Mouse (Mus musculus) stomach, embryonic 14.5 days (tissue): ENCODE results near the gene Slc37a1. TPM values are rescaled to one million over a fixed set of nuclear protein-coding genes. Genes with fewer than 3 reads are reported as not detected.
"Not testable (repeated sequence)": the region's sequence is repeated elsewhere in the genome, so short reads cannot be mapped to it uniquely, and the experiment has no call there.

Source experiments
- ATAC-seq: fragments of 200-750 bp; cut with Nextera tagmentation; 2 replicates; pipeline ENCODE4 v1.8.0; 2017; ENCODE audit warnings: low read depth, moderate TSS enrichment; ENCODE audit not compliant: insufficient number of reproducible peaks, insufficient read depth, low FRiP score
- H3K27ac ChIP-seq: fragments of 300-500 bp; sonication (generic); 2 replicates; pipeline ENCODE4 v1.5.1; 2014; ENCODE audit warnings: mild to moderate bottlenecking, low read length, moderate library complexity, mixed read lengths
- H3K27me3 ChIP-seq: fragments of 300-500 bp; sonication (generic); 2 replicates; pipeline ENCODE4 v1.6.1; 2014; ENCODE audit warnings: low read length, control low read depth, mixed read lengths; ENCODE audit not compliant: control insufficient read depth, insufficient read depth
- H3K36me3 ChIP-seq: fragments of 300-500 bp; sonication (generic); 2 replicates; pipeline ENCODE4 v1.6.1; 2014; ENCODE audit warnings: mild to moderate bottlenecking, control low read depth, low read length, moderate library complexity, mixed read lengths; ENCODE audit not compliant: control insufficient read depth, insufficient read depth
- H3K4me1 ChIP-seq: fragments of 300-500 bp; sonication (generic); 2 replicates; pipeline ENCODE4 v1.6.1; 2014; ENCODE audit warnings: low read length, control low read depth, mixed read lengths; ENCODE audit not compliant: control insufficient read depth, insufficient read depth
- H3K4me2 ChIP-seq: fragments of 300-500 bp; sonication (generic); replicated peaks from 2 replicates; pipeline ENCODE4 v1.6.1; 2014; ENCODE audit warnings: low read depth, low read length, control low read depth
- H3K4me3 ChIP-seq: fragments of 300-500 bp; sonication (generic); 2 replicates; pipeline ENCODE4 v1.5.1; 2014; ENCODE audit warnings: low read depth, low read length, control low read depth
- H3K9ac ChIP-seq: fragments of 300-500 bp; sonication (generic); replicated peaks from 2 replicates; pipeline ENCODE4 v1.6.1; 2014; ENCODE audit warnings: low read depth, mild to moderate bottlenecking, control low read depth, low read length, moderate library complexity, mixed read lengths
- H3K9me3 ChIP-seq: fragments of 300-500 bp; sonication (generic); 2 replicates; pipeline ENCODE4 v1.6.1; 2016; ENCODE audit warnings: low read depth, low read length, control low read depth; ENCODE audit not compliant: control insufficient read depth
- WGBS: fragments of 180-500 bp; shearing (Covaris S2); extraction: QIAGEN DNeasy Blood & Tissue Kit; methylation state at CpG from one replicate; pipeline ENCODE4 v1.1.7; 2014; 5-methylcytosine and 5-hydroxymethylcytosine counted together
- polyA plus RNA-seq: library from polyadenylated mRNA; unstranded; fragments of >200 nt; fragmentation: Nextera tagmentation; extraction: Ambion mirVana; gene quantifications from 2 replicates; pipeline ENCODE4 v1.2.1, GENCODE M21; 2014

Gene Slc37a1
- polyA plus RNA-seq, 1 experiment from 2014 or later, result 10.1 TPM

DNA sequence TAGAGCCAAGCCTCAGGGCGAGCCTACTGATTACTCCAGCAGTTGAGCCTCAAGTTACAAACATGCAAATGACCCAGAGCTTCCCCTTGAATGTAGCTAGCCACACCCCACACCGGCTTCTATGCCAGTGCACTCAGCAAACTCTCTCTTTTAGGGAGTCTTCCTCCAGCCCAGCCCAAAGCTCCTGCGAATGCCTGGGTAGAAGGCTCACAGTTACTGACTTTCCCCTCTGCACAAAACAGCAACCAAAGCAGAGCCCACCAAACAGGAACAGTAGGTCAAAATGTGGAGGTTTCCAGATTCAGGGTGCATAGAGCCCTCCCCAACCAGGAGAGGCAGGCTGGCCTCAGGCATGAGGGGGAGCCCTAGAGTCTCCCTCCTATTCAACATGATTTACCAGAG lies 21.4 kb upstream of the Slc37a1 start:
- Histone ChIP-seq H3K4me1 (no peaks in the 10 kb centered on the region), H3K9me3 (no peaks in the 10 kb centered on the region), H3K27me3 (no peaks in the 10 kb centered on the region), H3K27ac (no peak overlapping the region), H3K9ac (no peak overlapping the region), H3K4me2 (no peak overlapping the region), H3K4me3 (no peak overlapping the region), H3K36me3 (no peaks in the 10 kb centered on the region)
- ATAC-seq, result no peak
- 14% methylated on average over 3 of the region's 3 CpGs for WGBS

DNA sequence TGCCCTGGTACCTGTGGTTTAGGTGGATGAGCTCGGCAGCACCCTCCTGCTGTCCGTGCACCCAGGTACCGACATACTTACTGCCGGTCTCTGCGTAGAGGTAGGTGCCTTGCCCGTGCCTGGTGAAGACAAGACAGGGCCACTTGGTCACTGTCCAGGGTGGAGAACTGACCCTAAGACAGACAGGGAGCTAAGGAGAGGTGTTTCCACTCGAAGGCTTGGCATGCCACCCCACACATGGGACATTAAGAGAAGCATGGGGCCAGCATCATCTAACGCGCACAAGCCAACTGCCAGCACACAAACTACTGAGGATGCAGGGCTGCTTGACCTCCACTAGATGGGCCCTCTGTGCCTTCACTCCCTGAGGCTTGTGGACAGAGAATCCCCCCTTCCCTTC lies 20.8 kb upstream of the Slc37a1 start:
- Histone ChIP-seq H3K9ac (no peak overlapping the region), H3K27me3 (no peaks in the 10 kb centered on the region), H3K27ac (no peak overlapping the region), H3K4me2 (no peak overlapping the region), H3K9me3 (no peaks in the 10 kb centered on the region), H3K4me1 (no peaks in the 10 kb centered on the region), H3K4me3 (no peak overlapping the region), H3K36me3 (no peaks in the 10 kb centered on the region)
- 89% methylated on average over 9 of the region's 9 CpGs for WGBS
- no peak for ATAC-seq

DNA sequence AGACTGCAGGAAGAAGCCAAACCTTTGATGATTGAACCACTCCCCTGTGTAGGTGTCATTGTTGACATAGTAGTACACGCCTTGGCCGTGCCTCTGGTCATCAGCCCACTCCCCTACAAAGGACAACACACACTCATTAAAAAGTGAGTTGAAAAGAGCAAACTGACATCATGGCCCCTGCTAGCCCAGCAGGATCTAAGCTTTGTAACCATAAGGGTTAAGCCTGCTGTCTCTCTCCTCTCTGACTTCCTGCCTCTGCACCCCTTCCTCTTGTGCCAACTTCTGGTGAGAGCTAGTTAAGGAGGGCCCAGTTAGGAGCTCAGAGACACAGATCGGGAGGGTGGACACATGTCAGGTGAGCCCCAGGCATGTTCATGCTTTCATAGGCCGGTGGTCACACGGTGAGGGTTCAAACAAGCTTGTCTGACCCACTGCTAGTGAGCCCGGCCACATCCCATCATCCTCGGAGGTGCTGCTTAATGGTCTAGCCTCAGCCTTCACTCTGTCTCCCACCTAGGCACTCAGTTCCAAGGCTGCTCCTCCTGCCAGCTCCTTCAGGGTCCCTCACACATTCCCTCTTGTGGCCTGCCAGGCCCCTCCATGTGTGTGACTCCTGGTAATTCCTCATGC lies 20.2 kb upstream of the Slc37a1 start:
- H3K4me3 ChIP-seq, result no peak overlapping the region
- no peaks in the 10 kb centered on the region for H3K36me3 ChIP-seq
- no peaks in the 10 kb centered on the region for H3K9me3 ChIP-seq
- H3K27me3 ChIP-seq, result no peaks in the 10 kb centered on the region
- no peaks in the 10 kb centered on the region for H3K4me1 ChIP-seq
- no peak for ATAC-seq
- no peak overlapping the region for H3K4me2 ChIP-seq
- H3K27ac ChIP-seq, result no peak overlapping the region
- no peak overlapping the region for H3K9ac ChIP-seq
- WGBS, result 75% methylated on average over 7 of the region's 7 CpGs

DNA sequence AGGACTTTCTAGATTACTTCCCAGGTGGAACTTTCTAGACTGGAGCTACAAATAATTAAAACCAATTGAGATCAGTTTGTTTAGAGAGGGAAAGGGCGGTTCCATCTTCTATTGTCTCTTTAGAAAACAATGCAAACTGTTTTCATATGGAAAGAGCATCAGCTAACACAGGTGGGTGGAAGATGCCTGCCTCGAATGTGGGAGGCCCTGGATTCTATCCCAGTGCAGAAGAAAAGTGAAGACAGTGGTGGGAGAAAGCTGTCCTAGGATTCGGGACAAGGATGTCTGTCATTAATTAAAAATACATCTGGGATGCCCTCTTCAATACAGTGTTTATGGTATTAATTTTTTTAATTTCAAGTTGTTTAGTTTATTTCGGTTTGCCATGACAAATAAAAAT lies 19.5 kb upstream of the Slc37a1 start:
- no peak overlapping the region for H3K4me3 ChIP-seq
- no peaks in the 10 kb centered on the region for H3K27me3 ChIP-seq
- H3K9me3 ChIP-seq, result no peaks in the 10 kb centered on the region
- no peak overlapping the region for H3K27ac ChIP-seq
- no peak overlapping the region for H3K4me2 ChIP-seq
- 67% methylated on average over 4 of the region's 4 CpGs for WGBS
- H3K9ac ChIP-seq, result no peak overlapping the region
- no peaks in the 10 kb centered on the region for H3K4me1 ChIP-seq
- no peak for ATAC-seq
- no peaks in the 10 kb centered on the region for H3K36me3 ChIP-seq

DNA sequence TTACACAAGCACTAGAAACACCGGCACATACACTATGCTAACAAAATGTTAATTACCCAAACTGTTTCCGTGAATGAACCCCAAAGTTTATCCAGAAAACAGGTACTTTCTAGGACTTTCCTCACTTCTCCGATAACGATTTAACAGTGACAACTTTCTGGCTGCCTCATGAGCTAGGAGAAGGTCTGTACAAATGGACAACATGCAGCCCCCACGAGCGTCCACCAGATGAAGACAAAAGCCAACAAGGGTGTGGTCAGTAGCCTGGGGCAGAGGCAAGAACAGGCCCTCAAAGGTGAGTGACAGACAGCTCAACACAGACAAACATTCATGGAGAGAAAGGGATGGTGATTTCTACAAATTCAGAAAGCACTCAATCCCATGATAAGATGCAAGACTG lies 19.0 kb upstream of the Slc37a1 start:
- no peak overlapping the region for H3K4me3 ChIP-seq
- WGBS, result 76% methylated on average over 6 of the region's 6 CpGs
- no peak overlapping the region for H3K4me2 ChIP-seq
- H3K27ac ChIP-seq, result no peak overlapping the region
- no peak overlapping the region for H3K9ac ChIP-seq
- H3K36me3 ChIP-seq, result no peaks in the 10 kb centered on the region
- no peaks in the 10 kb centered on the region for H3K9me3 ChIP-seq
- ATAC-seq, result no peak
- H3K27me3 ChIP-seq, result no peaks in the 10 kb centered on the region
- H3K4me1 ChIP-seq, result no peaks in the 10 kb centered on the region

DNA sequence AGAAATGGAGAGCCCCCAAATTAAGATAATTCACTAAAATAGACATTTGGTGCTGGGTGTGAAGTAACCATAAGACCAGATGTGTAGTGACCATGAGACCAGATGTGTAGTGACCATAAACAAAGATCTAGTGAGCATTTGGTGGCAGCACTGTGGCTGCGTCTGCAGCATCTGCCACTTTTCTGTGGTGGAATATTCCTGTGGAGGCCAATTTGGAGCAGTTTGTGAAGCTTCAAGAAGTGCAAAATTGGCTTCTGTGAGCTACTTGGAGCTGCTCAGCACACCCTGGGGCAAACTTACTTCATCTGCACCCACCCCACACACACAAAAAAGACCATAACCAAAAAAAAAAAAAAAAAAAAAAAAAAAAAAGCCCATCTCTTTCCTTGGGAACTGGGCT lies 18.6 kb upstream of the Slc37a1 start:
- Histone ChIP-seq H3K4me3 (no peak overlapping the region), H3K27me3 (no peaks in the 10 kb centered on the region), H3K36me3 (no peaks in the 10 kb centered on the region), H3K9ac (no peak overlapping the region), H3K27ac (no peak overlapping the region), H3K4me1 (no peaks in the 10 kb centered on the region), H3K4me2 (no peak overlapping the region), H3K9me3 (no peaks in the 10 kb centered on the region)
- 80% methylated on average over 1 of the region's 1 CpGs for WGBS
- ATAC-seq, result no peak

DNA sequence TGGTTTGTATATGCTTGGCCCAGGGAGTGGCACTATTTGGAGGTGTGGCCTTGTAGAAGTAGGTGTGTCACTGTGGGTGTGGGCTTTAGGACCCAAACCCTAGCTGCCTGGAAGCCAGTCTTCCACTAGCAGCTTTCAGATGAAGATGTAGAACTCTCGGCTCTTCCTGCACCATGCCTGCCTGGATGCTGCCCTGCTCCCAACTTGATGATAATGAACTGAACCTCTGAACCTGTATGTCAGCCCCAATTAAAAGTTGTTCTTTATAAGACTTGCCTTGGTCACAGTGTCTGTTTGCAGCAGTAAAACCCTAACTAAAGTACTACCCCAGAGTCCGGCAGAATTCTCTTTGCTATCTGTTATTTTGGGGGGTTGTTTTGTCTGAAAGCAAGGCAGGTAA lies 16.8 kb upstream of the Slc37a1 start:
- H3K36me3 ChIP-seq, result no peaks in the 10 kb centered on the region
- H3K9me3 ChIP-seq, result no peaks in the 10 kb centered on the region
- 90% methylated on average over 2 of the region's 2 CpGs for WGBS
- H3K27ac ChIP-seq, result no peak overlapping the region
- H3K27me3 ChIP-seq, result no peaks in the 10 kb centered on the region
- no peak overlapping the region for H3K9ac ChIP-seq
- no peaks in the 10 kb centered on the region for H3K4me1 ChIP-seq
- ATAC-seq, result no peak
- H3K4me3 ChIP-seq, result no peak overlapping the region
- no peak overlapping the region for H3K4me2 ChIP-seq

DNA sequence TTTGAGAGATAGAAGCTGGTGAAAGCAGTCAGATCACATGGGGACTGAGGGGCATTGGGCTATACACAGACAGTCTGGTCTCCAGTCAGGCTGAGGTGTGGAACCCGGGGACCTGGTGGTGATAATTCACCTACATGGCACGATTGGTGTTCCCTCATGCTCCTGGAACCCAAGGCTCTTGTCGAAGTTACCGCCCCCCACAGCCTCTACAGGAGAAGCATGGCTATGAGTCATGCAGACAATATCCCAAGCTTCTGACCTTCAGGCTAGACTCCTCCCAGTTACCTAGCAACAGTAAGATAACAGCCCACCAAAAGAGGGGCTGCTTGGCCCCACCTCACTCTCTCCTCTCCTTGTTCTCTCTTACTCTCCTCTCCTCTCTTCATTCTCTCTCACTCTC lies 16.3 kb upstream of the Slc37a1 start:
- Histone ChIP-seq H3K27ac (no peak overlapping the region), H3K4me1 (no peaks in the 10 kb centered on the region), H3K9me3 (no peaks in the 10 kb centered on the region), H3K36me3 (no peaks in the 10 kb centered on the region), H3K9ac (no peak overlapping the region), H3K27me3 (no peaks in the 10 kb centered on the region), H3K4me3 (no peak overlapping the region), H3K4me2 (no peak overlapping the region)
- 73% methylated on average over 4 of the region's 4 CpGs for WGBS
- ATAC-seq, result no peak

DNA sequence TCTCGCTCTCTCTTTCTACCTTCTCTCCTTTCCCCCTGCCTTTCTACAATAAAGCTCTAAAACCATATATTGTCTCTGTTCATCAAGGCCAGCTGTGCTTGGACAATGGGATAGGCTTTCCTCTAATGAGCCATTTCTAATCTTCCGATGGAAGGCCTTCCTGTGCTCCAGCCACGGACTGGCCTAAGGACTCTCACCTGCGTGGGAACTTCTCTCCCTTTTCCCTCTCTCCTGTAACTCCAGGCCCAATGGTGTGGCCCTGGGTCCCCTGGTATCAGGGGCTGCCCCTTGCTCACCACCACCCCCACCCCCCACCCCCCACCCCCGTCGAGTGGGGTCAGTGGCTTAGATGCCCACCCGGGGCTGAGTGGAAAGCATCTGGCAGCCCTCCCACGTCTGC lies 15.9 kb upstream of the Slc37a1 start:
- not testable (repeated sequence) for H3K27me3 ChIP-seq, H3K9me3 ChIP-seq

More for the DNA sequence above, 15.9 kb upstream of the Slc37a1 start:
- H3K9ac ChIP-seq, H3K4me1 ChIP-seq, H3K4me3 ChIP-seq, H3K36me3 ChIP-seq, H3K4me2 ChIP-seq, H3K27ac ChIP-seq, ATAC-seq: not testable (repeated sequence)
- WGBS, result 78% methylated on average over 8 of the region's 8 CpGs
